Mouse (Mus musculus) cerebellum, adult 8-10 months (tissue): ENCODE measurements around the gene Usp48.

Source experiments
- DNase-seq: peaks from one replicate; pipeline ENCODE4 v3.0.0; 2022

Usp48 gene

DNA sequence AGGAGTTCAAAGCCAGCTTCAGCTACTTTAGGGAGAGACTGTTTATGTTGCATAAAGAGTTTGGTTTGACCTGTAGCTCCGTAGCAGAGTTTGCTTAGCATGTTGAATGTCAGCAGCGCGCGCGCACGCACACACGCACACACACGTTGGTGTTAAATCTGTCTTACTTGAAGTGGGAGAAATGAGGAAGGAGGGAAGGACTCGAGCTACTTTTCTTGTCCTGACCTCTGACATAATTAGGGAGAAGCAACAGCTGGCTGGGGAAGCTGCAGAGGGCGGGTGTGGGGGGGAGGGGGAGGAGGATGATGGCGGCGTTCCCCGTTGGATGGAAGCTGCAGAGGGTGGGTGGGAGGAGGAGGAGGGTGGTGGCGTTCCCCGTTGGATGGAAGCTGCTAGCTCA, 16.7 kb downstream of the Usp48 start:
- DNase-seq, result no peak

GRCm38 (mm10) chr4:137622847-137623246, 29.3 kb downstream of the Usp48 start:
- DNase-seq, result no peak

DNA sequence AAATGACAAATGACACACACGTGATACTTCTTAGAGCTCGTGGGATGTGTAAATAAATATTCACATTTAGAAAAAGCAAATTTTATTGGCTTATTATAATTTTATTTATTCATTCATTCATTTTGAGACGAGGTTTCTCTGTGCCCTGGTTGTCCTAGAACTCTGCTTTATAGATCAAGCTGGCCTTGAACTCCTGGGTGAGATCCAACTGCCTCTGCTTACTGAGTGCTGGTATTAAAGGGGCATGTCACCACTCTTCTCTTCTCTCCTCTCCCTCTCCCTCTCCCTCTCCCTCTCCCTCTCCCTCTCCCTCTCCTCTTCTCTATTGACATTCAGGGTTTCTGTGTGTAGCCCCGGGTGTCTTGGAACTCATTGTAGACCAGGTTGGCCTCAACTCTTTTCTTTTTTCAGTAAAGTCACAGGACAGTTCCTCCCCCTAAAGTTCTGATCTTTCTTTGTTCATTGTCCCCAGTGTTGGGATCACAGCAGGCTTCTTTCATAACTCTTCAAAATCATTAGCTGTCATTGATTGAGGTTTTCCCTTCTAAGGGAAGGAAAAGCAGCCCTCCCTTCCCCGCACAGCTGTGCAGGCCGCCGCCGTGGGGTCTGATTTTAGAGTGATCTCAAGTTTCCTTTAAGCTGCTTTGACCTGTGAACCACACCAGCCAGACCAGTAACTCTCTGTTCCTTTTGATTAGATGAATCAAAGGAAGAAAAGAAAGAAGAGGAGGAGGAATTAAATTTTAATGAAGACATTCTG, 34.1 kb downstream of the Usp48 start:
- DNase-seq, result no peak

DNA sequence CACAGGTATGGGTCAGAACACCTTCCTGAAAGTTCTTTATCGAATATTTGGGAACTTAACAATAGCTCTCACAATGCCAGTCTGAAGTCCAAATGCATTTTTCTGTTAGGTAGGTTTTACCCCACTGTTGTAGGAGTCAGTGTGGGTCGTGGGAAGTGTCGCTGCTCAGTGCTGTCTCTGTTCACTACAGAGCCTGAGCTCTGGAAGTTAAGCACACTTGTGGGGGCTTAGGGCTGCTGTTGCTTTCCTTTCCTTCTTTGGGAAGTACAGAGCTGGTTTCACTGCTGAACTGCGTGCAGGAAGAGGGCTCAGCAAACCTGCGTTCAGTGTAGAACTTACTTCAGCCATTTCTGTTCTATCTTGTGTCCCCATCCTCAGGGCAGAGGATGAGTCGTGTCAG, 34.8 kb downstream of the Usp48 start:
- DNase-seq, result no peak

DNA sequence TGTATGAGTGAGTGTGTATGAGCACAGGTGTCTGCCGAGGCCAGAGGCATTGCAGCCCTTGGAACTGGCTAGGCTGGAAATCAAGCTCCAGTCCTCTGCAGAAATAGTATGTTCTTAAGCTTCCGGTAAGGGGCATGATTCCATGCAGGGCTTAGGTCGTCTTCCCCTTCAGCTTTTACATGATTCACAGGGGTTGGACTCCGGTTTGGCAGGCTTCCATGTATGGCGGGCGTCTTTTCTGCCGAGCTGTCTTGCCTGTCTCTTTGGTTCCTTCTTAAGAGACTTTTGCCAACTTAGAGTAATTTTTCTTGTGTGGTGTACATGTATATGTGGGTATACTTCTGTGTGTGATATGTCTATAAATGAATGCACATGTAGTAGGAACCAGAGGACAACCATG, 35.8 kb downstream of the Usp48 start:
- no peak for DNase-seq

DNA sequence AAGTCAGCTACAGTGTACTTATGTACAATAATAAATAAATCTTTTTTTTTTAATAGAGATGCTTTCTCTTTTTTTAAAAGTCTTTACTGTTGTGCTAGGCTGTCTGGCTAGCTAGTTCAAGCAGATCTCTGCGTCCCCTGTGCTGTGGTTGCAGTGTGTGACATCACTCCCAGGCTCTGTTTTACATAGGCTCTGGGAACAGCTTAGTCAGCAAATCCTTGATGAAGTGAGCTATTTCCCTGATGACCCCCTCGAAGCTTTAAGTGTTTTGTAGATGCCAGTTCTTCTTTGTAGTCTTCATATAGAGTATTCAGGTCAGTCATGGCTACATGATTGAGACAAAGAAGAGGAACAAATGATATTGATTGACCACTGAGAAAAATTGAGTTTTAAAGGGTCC, 36.6 kb downstream of the Usp48 start:
- DNase-seq, result no peak

DNA sequence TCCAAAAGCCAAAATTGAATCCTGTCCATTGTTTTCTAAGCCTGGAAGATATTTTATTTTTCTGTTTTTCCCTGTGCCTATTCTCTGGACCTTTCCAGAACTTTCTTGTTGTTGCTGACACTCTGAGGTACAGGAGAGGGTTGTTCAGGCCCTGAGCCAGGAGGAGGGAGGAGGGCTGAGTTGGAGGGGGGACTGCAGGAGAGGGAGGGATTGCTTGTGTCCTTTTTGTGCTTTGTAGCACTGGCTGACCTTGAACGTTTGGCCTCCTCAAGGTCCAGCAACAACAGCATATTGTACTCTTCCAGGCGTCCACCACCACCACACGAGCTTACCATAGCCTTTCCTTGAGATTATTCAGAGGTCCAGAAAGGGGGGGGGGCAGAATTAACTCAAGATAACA, 38.0 kb downstream of the Usp48 start:
- DNase-seq, result no peak

DNA sequence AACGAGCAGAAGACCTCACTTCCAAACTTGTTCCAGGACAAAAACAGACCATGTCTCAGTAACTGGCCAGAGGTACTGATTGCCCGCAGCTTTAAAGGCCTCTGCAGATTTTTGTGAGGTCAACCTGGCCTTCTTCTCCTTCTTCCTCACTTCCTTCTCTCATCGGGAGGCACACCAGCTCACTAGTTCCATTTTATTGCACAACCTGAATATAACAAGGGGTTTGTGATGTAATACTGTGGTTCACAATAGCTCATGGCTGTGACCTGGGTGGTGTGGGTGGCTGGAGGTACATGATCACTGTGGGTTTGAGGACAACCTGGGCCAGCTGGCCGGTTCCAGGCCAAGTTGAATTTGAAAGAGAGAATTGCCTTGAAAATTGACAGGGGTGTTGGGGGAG, 39.8 kb downstream of the Usp48 start:
- DNase-seq, result no peak

DNA sequence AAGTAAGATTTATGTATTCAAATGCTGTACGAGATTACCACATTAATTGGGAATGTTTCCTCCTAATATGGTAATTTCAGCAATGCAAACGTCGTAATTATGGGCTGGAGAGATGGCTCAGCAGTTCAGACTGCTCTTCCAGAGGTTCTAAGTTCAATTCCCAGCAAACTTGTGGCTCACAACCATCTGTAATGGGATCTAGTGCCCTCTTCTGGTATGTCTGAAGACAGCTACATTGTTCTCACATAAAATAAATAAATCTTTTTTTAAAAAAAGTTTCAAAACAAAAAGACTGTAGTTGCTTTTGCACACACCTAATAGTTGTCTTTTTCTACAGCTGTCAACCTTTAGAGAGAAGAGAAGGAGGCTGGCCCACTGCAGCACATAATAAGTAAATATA, 43.0 kb downstream of the Usp48 start:
- DNase-seq, result no peak

GRCm38 (mm10) chr4:137641556-137641955, 48.0 kb downstream of the Usp48 start:
- DNase-seq, result no peak

- DNase-seq, result no peak
These were observed 48.5 kb downstream of the Usp48 start for GRCm38 (mm10) chr4:137642101-137642500.

DNA sequence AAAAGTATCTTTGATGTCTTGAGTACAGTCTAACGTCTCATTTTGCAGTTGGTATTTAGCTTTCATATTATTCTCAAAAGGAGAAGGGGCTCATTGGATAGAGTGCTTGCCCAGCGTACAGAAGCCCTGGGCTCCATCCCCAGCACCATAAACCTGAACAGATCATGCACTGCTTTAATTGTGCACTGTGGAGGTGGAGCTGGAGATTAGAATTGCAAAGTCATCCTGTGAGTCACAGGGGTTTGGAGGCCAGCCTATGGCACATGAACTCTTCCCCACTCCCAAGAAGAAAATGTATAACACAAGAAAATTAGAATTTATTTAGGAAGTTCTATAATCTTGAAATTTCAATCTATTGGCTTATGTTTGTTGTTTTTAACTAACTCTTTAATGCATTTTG, 49.9 kb downstream of the Usp48 start:
- no peak for DNase-seq

DNA sequence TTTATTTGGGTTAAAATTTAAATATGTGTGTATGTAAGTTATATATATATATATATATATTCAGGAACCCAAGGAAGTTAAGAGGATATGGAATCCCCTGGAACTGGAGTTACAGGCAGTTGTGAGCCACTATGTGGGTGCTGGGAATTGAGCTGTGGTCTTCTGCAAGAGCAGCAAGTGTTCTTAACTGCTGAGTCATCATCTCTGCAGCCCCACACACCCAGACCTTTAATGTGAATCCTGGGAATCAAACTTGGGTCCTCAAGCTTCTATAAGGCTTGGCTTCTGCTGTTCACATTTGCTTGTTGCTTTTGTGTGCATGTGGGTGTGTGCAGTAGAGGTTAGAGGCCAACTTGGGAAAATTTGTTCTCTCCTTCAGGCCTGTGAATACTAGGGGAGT, 52.7 kb downstream of the Usp48 start:
- DNase-seq, result no peak

GRCm38 (mm10) chr4:137647648-137648047, 54.1 kb downstream of the Usp48 start:
- DNase-seq, result no peak

DNA sequence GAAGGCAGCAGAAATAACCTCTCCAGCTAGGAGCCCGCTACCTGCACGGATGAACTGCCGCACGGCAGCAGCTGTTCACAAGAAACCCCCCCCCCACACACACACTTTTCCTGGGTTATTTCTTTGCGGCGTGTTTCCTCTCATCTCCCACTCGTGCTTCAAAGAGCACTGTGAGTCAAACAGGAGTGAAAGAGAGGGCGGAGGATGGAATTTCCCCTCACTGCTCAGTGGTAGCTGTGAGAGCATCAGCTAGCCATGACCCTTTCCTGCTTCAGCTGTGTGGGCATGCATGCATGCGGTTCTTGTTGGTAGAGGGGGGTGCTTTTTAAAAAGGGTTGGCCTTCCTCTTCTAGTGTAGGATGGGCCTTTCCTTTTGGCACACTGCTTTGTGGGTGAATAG, 54.7 kb downstream of the Usp48 start:
- no peak for DNase-seq

DNA sequence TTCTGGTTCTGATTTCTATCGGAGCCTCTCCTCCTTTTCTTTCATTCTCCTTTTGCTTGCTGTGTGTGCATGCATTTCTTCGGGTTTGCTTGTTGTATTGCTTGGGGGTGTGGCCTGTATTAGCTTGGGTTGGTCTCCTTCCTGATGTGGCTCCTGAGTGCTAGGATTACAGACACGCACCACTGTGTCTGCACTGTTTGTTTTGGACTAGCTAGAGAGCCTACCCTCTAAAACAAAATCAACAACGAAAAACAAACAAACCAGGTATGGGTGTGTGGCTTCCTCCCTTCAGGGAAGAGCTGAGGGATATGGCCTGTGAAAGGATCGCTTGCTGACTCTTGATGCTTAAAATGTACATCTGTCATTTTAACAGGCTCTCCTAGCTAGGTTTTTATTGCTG, 57.4 kb downstream of the Usp48 start:
- no peak for DNase-seq

DNA sequence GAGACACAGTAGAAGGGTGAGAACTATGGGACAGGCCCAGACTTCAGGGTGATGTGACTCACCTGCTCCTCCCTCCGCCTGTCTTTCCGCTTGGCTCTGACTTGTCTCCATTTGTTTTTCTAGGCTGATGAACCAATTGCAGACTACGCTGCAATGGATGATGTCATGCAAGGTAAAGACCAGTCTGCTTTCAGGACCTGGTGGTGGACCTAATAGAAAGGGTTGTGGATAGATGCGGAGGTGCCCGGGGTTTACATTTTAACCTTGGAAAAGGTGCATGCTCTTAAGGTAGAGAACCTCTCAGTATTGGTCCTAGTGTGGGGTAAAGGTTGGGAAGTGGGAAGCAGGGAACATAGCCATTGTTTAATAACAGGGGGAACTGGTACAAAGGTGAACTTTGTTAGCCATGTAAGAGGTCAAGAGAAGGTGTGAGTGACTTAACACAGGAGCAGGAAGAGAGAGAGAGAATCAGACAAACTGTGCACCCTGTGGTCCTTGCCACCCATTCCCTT, 59.3 kb downstream of the Usp48 start:
- no peak for DNase-seq

GRCm38 (mm10) chr4:137655241-137656031, 61.9 kb downstream of the Usp48 start:
- DNase-seq, result no peak

- DNase-seq, result no peak
These were observed 64.1 kb downstream of the Usp48 start for GRCm38 (mm10) chr4:137657674-137658073.

DNA sequence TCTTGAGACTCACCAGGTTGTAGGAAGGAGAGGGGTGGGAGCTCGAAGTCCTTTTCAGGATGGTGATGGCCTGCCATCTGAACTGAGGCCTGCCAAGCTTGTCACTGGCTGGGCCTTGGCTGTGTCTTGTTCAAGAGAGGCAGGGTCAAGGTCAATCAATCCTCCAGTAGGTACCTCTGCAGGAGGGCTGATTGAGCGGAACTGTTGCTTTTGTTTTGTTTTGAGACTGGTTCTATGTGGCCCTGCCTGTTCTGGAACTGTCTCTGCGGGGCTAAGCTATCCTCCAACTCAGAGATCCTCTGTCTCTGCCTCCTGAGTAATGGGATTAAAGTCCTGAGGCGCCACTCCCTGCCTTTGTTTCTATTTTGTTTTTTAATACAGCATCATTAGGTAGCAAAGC, 66.0 kb downstream of the Usp48 start:
- DNase-seq, result no peak

- peak; percentile 36 for DNase-seq
These were observed 67.0 kb downstream of the Usp48 start for GRCm38 (mm10) chr4:137660364-137661077.

GRCm38 (mm10) chr4:137661078-137661450, 67.5 kb downstream of the Usp48 start:
- DNase-seq, result peak; percentile 42

DNA sequence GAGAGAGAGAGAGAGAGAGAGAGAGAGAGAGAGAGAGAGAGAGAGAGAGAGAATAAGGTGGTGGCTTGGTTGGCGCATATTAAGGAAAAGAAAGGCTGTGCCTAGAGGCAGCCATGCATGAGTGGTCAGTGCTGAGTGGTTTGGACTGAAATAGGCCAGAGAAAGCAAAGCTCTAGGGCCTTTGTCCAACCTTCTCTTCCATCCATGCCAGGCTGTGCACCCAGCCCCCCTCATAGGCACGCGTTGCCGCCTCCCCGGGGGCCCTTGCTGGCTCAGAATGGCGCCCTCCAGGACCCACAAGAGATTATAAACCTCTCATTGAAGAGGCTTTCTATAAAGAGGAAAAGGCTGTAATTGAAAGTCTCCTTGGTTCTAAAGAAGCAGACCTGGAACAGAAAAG, 68.0 kb downstream of the Usp48 start:
- peak; percentile 63 for DNase-seq

- DNase-seq, result peak; percentile 42
These were observed 69.9 kb downstream of the Usp48 start for GRCm38 (mm10) chr4:137663491-137663890.
